Mouse (Mus musculus) gastrocnemius, adult 2 months (tissue): ENCODE results near the gene Col2a1. TPM values are rescaled to one million over a fixed set of nuclear protein-coding genes. Genes with fewer than 3 reads are reported as not detected.

Experiments used
- DNase-seq: peaks from one replicate; pipeline ENCODE4 v3.0.0; 2022
- H3K27ac ChIP-seq: fragments of 200-600 bp; 2 replicates; pipeline ENCODE4 v1.8.1; 2022; ENCODE audit warnings: mild to moderate bottlenecking
- H3K4me3 ChIP-seq: fragments of 200-600 bp; 2 replicates; pipeline ENCODE4 v1.8.1; 2022; ENCODE audit warnings: mild to moderate bottlenecking, moderate library complexity
- CTCF ChIP-seq: fragments of 200-600 bp; IDR thresholded peaks from 2 replicates; pipeline ENCODE4 v1.8.1; 2022; ENCODE audit warnings: antibody characterized with exemption, mild to moderate bottlenecking, moderate library complexity
- intact Hi-C: fragments of 180-260 bp; cut with DNase I; formaldehyde crosslinking; loops from one replicate; pipeline ENCODE4 v1.15.1; 2025
- total RNA-seq, 2 experiments: library from RNA; stranded (reverse); gene quantifications; 2 replicates each; pipeline ENCODE4 v1.2.3; 2021

Col2a1 gene
- total RNA-seq, 2 experiments from 2014 or later = 1.1 to 1.5 TPM

- intact Hi-C loops = no loop called here
- H3K27ac ChIP-seq = peak overlapping the region; percentile 10; the same call in 1 of the 2 replicates
- peak overlapping the region; percentile 66 for H3K4me3 ChIP-seq
- TF ChIP-seq CTCF = peak; percentile 8; the same call in 1 of the 2 replicates
- peak; percentile 54 for DNase-seq
These were observed 3.0 kb downstream of the Col2a1 start for GRCm38 (mm10) chr15:98001321-98002112.

GRCm38 (mm10) chr15:97999991-98000390 is 4.5 kb downstream of the Col2a1 start:
- DNase-seq = no peak
- intact Hi-C loops = no loop called here
- H3K27ac ChIP-seq = no peak overlapping the region
- TF ChIP-seq CTCF = no peak
- H3K4me3 ChIP-seq = no peak overlapping the region

- Histone ChIP-seq H3K4me3 (no peak overlapping the region), H3K27ac (no peak overlapping the region)
- intact Hi-C loops = no loop called here
- TF ChIP-seq CTCF = no peak
- DNase-seq = no peak
These were observed 4.9 kb downstream of the Col2a1 start for GRCm38 (mm10) chr15:97999546-97999945.

GRCm38 (mm10) chr15:97996716-97997256 is 7.7 kb downstream of the Col2a1 start:
- no peak for DNase-seq
- H3K4me3 ChIP-seq = no peak overlapping the region
- H3K27ac ChIP-seq = no peak overlapping the region
- intact Hi-C loops = no loop called here
- TF ChIP-seq CTCF = no peak

- no peak for TF ChIP-seq CTCF
- peak overlapping the region; percentile 28; the same call in 1 of the 2 replicates for H3K27ac ChIP-seq
- DNase-seq = peak; percentile 78
- H3K4me3 ChIP-seq = peak overlapping the region; percentile 50
- intact Hi-C loops = no loop called here
These were observed 11.7 kb downstream of the Col2a1 start for GRCm38 (mm10) chr15:97992712-97993286.

- 0 out of 2 replicates have a peak, but pooled peaks have one; percentile 6 for TF ChIP-seq CTCF
- H3K4me3 ChIP-seq = peak overlapping the region; percentile 50
- no peak for DNase-seq
- intact Hi-C loops = no loop called here
- H3K27ac ChIP-seq = peak overlapping the region; percentile 28; the same call in 1 of the 2 replicates
These were observed 12.3 kb downstream of the Col2a1 start for GRCm38 (mm10) chr15:97992027-97992711.

- intact Hi-C loops = no loop called here
- no peak overlapping the region for H3K27ac ChIP-seq
- no peak for DNase-seq
- no peak overlapping the region for H3K4me3 ChIP-seq
- TF ChIP-seq CTCF = no peak
These were observed 13.1 kb downstream of the Col2a1 start for GRCm38 (mm10) chr15:97991285-97991895.

GRCm38 (mm10) chr15:97990721-97991120 is 13.8 kb downstream of the Col2a1 start:
- intact Hi-C loops = no loop called here
- no peak overlapping the region for H3K27ac ChIP-seq
- no peak for TF ChIP-seq CTCF
- no peak overlapping the region for H3K4me3 ChIP-seq
- DNase-seq = no peak

- no peak for TF ChIP-seq CTCF
- no peak for DNase-seq
- intact Hi-C loops = no loop called here
- Histone ChIP-seq H3K27ac (no peak overlapping the region), H3K4me3 (no peak overlapping the region)
These were observed 14.4 kb downstream of the Col2a1 start for GRCm38 (mm10) chr15:97990124-97990523.

GRCm38 (mm10) chr15:97989544-97989943 is 15.0 kb downstream of the Col2a1 start:
- no peak for TF ChIP-seq CTCF
- intact Hi-C loops = no loop called here
- H3K27ac ChIP-seq = no peak overlapping the region
- DNase-seq = no peak
- H3K4me3 ChIP-seq = no peak overlapping the region

- intact Hi-C loops = no loop called here
- no peak for DNase-seq
- Histone ChIP-seq H3K27ac (no peak overlapping the region), H3K4me3 (no peak overlapping the region)
- no peak for TF ChIP-seq CTCF
These were observed 22.9 kb downstream of the Col2a1 start for GRCm38 (mm10) chr15:97981560-97981959.

GRCm38 (mm10) chr15:97973248-97974005 is 31.1 kb downstream of the Col2a1 start:
- Histone ChIP-seq H3K4me3 (no peak overlapping the region), H3K27ac (no peak overlapping the region)
- DNase-seq = no peak
- intact Hi-C loops = no loop called here
- no peak for TF ChIP-seq CTCF
